Mouse (Mus musculus) ES-E14 (cell line): ENCODE data around the gene Zbtb34. TPM values are rescaled to one million over a fixed set of nuclear protein-coding genes. Genes with fewer than 3 reads are reported as not detected.

Experiments used
- DNase-seq: peaks from one replicate; pipeline ENCODE4 v3.0.0-alpha.2; 2013; ENCODE audit warnings: low read depth, low spot score
- H3K27ac ChIP-seq: 2 replicates; pipeline ENCODE4 v1.5.1; 2012; ENCODE audit warnings: low read depth, mild to moderate bottlenecking, low read length, moderate library complexity, mixed read lengths; ENCODE audit not compliant: poor library complexity, insufficient read depth, severe bottlenecking
- H3K36me3 ChIP-seq: 2 replicates; pipeline ENCODE4 v1.6.1; 2012; ENCODE audit warnings: mild to moderate bottlenecking, low read length, moderate library complexity, mixed read lengths; ENCODE audit not compliant: control insufficient read depth, poor library complexity, insufficient read depth, severe bottlenecking
- H3K4me1 ChIP-seq, 2 experiments: fragments of 150-350 bp in 1 of 2; sonication (generic) in 1 of 2; 2 replicates each; pipeline ENCODE4 v1.6.1; 2012; ENCODE audit warnings: low read length in 2 of 2, mild to moderate bottlenecking in 1 of 2, mixed read lengths in 1 of 2; ENCODE audit not compliant: control insufficient read depth in 2 of 2, insufficient read depth in 2 of 2, poor library complexity in 1 of 2
- H3K4me3 ChIP-seq, 2 experiments: fragments of 150-350 bp in 1 of 2; sonication (generic) in 1 of 2; 2 replicates each; pipeline ENCODE4 v1.5.1; 2012; ENCODE audit warnings: low read length in 2 of 2, low read depth in 1 of 2, mild to moderate bottlenecking in 1 of 2, mixed read lengths in 1 of 2; ENCODE audit not compliant: insufficient read depth in 1 of 2, poor library complexity in 1 of 2, severe bottlenecking in 1 of 2
- H3K9ac ChIP-seq: 2 replicates; pipeline ENCODE4 v1.6.1; 2012; ENCODE audit warnings: low read depth, mild to moderate bottlenecking, low read length, mixed read lengths; ENCODE audit not compliant: poor library complexity, insufficient read depth, severe bottlenecking
- H3K9me3 ChIP-seq: fragments of 150-350 bp; sonication (generic); 2 replicates; pipeline ENCODE4 v1.6.1; 2012; ENCODE audit warnings: low read depth, mild to moderate bottlenecking, low read length; ENCODE audit not compliant: control insufficient read depth, insufficient read depth
- CHD2 ChIP-seq: IDR thresholded peaks from 2 replicates; pipeline ENCODE4 v1.6.1; 2014; ENCODE audit warnings: mild to moderate bottlenecking, low read depth, low read length, inconsistent platforms
- HCFC1 ChIP-seq: IDR thresholded peaks from 2 replicates; pipeline ENCODE4 v1.6.1; 2012; ENCODE audit warnings: low read length, inconsistent platforms, borderline replicate concordance; ENCODE audit not compliant: insufficient read depth
- MAFK ChIP-seq: IDR thresholded peaks from 2 replicates; pipeline ENCODE4 v1.6.1; 2014; ENCODE audit warnings: mild to moderate bottlenecking, low read depth, low read length, inconsistent platforms; ENCODE audit not compliant: insufficient read depth
- ZC3H11A ChIP-seq: IDR thresholded peaks from 2 replicates; pipeline ENCODE4 v1.6.1; 2012; ENCODE audit warnings: low read depth, mild to moderate bottlenecking, inconsistent platforms, low read length, borderline replicate concordance
- ZNF384 ChIP-seq: IDR thresholded peaks from 2 replicates; pipeline ENCODE4 v1.6.1; 2012; ENCODE audit warnings: low read depth, low read length, inconsistent platforms
- in situ Hi-C, 2 experiments: fragments of 600-800 bp; cut with MboI; formaldehyde crosslinking; loops; one replicate each; pipeline ENCODE4 v1.15.1; 2025; ENCODE audit warnings: low sequenced_read_pairs in 2 of 2, inconsistent platforms in 1 of 2; ENCODE audit not compliant: unreplicated experiment in 2 of 2
- total RNA-seq: library from RNA; depleted of rRNA; stranded (reverse); fragments of 300-350 nt; gene quantifications from 2 replicates; pipeline ENCODE4 v1.2.3, GENCODE M21; 2012

Gene Zbtb34
- total RNA-seq, 1 experiment: 13.4 TPM

DNA sequence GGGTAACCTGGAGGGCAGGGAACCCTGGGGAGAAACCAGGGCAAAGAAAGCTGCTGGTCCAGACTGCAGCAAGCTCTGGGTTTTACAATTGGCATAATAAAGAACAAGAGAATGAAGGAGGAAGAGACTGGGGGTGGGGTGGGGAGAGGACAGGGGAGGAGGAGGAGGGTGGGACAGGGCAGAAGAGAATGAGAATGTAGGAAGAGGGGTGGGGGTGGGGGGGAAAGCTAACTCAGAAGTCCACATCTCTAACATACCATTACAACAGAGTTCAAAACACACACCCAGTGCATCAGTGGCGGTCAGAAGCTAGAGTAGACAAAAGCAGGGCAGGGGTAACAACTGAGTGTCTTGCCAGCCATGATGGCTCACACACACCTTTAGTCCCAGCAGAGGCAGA, 29.9 kb upstream of the Zbtb34 start:
- H3K9me3 ChIP-seq: no peaks in the 10 kb centered on the region
- no peak for TF ChIP-seq HCFC1
- TF ChIP-seq MAFK: no peak
- no peak for TF ChIP-seq ZNF384
- TF ChIP-seq CHD2: no peak
- no peak for TF ChIP-seq ZC3H11A
- H3K27ac ChIP-seq: peak overlapping the region; percentile 93; the same call in 1 of the 2 replicates
- in situ Hi-C loops: no loop called here
- no peak overlapping the region; the same call in 1 of the 2 replicates for H3K9ac ChIP-seq
- H3K36me3 ChIP-seq: peaks cover 23% of the 10 kb centered on the region
- no peak for DNase-seq
- H3K4me3 ChIP-seq: no peak overlapping the region
- H3K4me1 ChIP-seq: peaks cover 21 to 41% of the 10 kb centered on the region in 2 experiments

DNA sequence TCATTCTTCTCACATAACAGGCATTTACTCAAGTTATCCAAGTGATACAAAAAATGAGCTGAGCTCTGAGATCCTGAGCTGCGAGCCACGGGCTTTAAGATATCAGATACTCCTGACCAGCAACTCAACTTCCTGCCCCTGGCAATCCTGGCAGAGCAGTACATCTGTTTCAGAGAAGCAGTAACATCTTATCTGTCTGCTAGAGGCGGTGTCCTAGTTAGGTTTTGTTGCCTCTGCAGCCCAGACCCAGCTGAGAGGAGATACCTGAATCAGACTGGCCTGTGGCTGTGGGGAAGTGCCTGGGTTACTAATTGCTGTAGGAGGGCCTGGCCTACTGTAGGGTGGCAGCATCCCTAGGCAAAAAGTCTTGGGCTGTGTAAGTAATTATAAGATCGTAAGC, 28.5 kb upstream of the Zbtb34 start:
- peak overlapping the region; percentile 68; the same call in 1 of the 2 replicates for H3K27ac ChIP-seq
- peaks cover 18 to 32% of the 10 kb centered on the region in 2 experiments for H3K4me1 ChIP-seq
- no peaks in the 10 kb centered on the region for H3K9me3 ChIP-seq
- no peak for DNase-seq
- TF ChIP-seq MAFK: no peak
- no peak for TF ChIP-seq HCFC1
- no peak for TF ChIP-seq ZNF384
- TF ChIP-seq CHD2: no peak
- no peak for TF ChIP-seq ZC3H11A
- H3K36me3 ChIP-seq: peaks cover 31% of the 10 kb centered on the region
- no peak overlapping the region; a peak in 1 of 4 replicates for H3K4me3 ChIP-seq
- H3K9ac ChIP-seq: peak overlapping the region; percentile 12; the same call in 1 of the 2 replicates
- in situ Hi-C loops: no loop called here

DNA sequence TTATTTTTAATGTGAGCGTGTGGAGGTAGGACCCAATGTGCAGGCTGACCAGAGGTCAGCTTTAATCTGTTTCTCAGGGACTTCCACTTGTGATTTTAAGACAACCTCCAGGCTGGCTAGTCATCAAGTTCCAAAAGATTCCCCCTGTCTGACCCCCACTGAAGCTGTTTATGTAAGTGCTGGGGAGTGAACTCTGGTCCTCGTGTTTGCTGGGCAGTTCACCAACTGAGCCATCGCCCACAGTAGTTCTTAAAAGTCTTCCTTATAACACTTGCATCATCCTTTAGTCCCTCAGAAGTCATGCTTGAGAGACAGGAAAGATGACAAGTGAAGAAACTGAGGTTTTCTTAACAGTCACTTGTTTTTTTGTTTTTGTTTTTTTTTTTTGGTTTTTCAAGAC, 25.6 kb upstream of the Zbtb34 start:
- TF ChIP-seq CHD2: no peak
- in situ Hi-C loops: no loop called here
- Histone ChIP-seq H3K36me3 (peaks cover 47% of the 10 kb centered on the region), H3K9me3 (no peaks in the 10 kb centered on the region), H3K4me1 (peaks cover 19 to 29% of the 10 kb centered on the region in 2 experiments), H3K27ac (no peak overlapping the region; the same call in 1 of the 2 replicates), H3K4me3 (no peak overlapping the region), H3K9ac (no peak overlapping the region)
- no peak for DNase-seq

DNA sequence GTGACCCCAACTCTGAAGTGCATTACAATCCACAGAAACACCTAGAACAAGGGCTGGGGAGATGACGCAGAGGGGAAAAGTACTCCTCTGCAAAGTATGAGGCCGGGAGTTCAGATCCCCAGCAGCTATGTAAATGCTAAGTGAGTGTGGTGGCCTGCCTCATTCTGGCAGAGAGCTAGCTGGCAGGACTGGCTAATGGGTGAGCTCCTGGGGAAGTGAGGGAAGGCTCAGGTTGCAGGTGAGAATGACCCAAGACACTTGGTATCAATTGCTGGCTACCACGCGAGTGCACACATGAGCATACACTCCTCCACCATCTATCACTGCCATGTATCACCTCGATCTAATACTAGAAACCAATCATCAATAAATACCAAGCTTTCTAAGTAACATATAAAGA, 25.1 kb upstream of the Zbtb34 start:
- no peak for TF ChIP-seq MAFK
- no peak for TF ChIP-seq ZC3H11A
- TF ChIP-seq CHD2: no peak
- no peak for TF ChIP-seq ZNF384
- TF ChIP-seq HCFC1: no peak

DNA sequence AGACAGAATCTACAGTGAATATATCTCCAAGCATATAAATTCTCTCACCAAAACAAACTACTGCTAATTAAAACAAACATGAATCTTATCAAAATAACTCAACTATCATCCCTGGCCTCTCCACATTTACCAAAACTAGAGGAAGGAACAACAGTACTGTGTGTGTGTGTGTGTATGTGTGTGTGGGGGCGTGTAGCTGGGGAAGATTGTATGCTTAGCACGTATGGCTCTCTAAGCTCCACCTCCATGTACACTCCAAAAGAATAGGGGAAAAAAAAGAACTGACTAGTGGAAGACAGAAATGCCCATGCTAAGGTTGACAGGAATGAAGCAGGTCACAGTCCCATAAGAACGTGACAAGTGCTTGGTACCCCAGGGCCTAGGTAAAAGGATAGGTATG, 24.2 kb upstream of the Zbtb34 start:
- Histone ChIP-seq H3K36me3 (peaks cover 58% of the 10 kb centered on the region), H3K9ac (no peak overlapping the region), H3K4me1 (peaks cover 20 to 26% of the 10 kb centered on the region in 2 experiments), H3K27ac (no peak overlapping the region), H3K9me3 (no peaks in the 10 kb centered on the region), H3K4me3 (no peak overlapping the region)
- TF ChIP-seq ZC3H11A (no peak), MAFK (no peak), CHD2 (no peak), HCFC1 (no peak), ZNF384 (no peak)
- DNase-seq: no peak
- in situ Hi-C loops: no loop called here

More for the DNA sequence above, 25.1 kb upstream of the Zbtb34 start:
- Histone ChIP-seq H3K9me3 (no peaks in the 10 kb centered on the region), H3K27ac (no peak overlapping the region), H3K36me3 (peaks cover 51% of the 10 kb centered on the region), H3K4me3 (no peak overlapping the region), H3K4me1 (peaks cover 19 to 27% of the 10 kb centered on the region in 2 experiments), H3K9ac (no peak overlapping the region)
- DNase-seq: no peak
- in situ Hi-C loops: no loop called here
